Mouse (Mus musculus) layer of hippocampus, postnatal 14 days (tissue): ENCODE measurements around the gene Epor. TPM values are rescaled to one million over a fixed set of nuclear protein-coding genes. Genes with fewer than 3 reads are reported as not detected.

Experiments used
- DNase-seq, 2 experiments: peaks; one replicate each; pipeline ENCODE4 v3.0.0; 2021 to 2022; ENCODE audit warnings: low spot score in 2 of 2, mixed read lengths in 1 of 2
- total RNA-seq, 2 experiments: library from RNA; stranded (reverse); gene quantifications; 2 replicates each; pipeline ENCODE4 v1.2.3; 2021

Gene Epor
- total RNA-seq, 2 experiments from 2014 or later: 2.6 to 3.3 TPM

- no peak for DNase-seq
Measured at GRCm38 (mm10) chr9:21938234-21938855, 25.0 kb downstream of the Epor start.

GRCm38 (mm10) chr9:21937711-21938175 lies 25.6 kb downstream of the Epor start:
- peak in 1 of 2 experiments; percentile 57 for DNase-seq

DNA sequence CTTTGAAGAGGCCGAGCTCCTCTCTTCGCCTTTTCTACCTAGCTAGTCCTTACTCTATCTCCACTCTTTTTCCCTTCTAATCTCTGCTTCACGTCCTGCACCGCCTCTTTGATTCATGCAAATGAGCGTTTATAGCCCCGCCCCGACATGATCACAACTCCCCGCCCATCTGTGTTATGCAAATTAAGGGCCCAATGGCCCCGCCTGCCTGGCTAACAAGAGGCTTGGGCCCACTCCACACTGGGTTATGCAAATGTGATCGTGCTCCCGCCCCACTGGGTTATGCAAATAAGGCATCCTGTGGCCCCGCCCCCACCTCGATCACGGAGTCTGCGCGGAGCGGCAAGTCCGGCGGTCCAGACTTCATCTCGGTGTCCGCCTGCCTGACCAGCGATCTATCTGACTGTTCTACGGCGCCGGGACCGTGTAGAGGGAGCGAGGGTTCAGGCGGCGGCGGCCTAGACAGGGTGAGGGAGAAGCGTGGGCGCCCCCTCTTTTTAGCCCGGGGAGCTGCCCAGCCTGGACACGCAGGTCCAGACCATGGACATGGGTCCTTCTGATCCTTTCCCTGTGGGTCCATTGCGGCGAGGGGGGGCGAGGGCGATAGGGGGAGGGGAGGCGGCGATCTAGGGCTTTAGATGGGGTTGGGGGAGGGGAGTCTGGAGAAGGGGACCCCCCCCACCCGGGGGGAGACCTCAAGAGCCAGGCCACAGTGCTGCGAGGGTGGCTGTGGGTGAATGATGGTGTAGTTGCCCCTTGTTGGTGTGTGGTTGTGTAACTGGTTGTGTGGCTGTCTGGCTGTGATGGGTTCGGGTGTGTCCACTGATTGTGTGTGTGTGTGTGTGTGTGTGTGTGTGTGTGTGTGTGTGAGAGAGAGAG lies 26.4 kb downstream of the Epor start, which contains the start of gene Plppr2:
Gene Plppr2, plus strand, starts transcription at position 342 of the 879 bp plus-strand sequence.
- DNase-seq: peak; percentile 96 to 99

DNA sequence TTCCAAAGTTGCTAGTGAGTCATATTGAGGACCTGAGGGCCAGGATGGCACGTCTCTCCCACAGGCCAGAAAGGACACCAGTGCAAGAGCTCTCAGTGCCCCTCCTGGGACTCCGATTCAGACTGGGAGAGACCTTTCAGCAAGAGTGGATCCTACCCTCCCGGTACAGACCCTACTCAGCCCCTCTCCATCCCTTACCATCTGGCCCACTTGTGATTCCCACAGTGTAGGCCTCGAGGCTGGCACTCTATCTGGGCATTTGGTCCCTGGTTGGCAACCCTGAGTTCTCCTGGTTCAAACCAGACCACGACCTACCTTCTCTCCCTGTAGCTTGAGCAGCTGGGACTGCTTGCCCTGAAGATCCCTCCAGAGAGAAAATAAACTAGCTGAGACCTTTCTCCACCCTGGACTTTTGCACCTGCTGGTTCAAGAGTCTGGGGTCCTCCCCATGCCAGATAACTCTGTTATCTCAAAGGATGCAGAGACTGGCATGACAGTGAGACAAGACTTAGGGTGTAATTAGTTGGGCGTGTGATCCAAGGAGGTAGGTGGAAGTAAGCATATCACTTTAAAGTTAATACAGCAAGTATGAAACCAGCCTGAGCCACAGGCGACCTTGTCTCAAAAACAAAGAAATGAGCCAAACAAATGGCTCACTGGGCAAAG lies 27.7 kb downstream of the Epor start:
- no peak for DNase-seq

- no peak for DNase-seq
Measured at GRCm38 (mm10) chr9:21934021-21934420, 29.3 kb downstream of the Epor start.

GRCm38 (mm10) chr9:21932445-21933137 lies 30.7 kb downstream of the Epor start:
- DNase-seq: no peak

DNA sequence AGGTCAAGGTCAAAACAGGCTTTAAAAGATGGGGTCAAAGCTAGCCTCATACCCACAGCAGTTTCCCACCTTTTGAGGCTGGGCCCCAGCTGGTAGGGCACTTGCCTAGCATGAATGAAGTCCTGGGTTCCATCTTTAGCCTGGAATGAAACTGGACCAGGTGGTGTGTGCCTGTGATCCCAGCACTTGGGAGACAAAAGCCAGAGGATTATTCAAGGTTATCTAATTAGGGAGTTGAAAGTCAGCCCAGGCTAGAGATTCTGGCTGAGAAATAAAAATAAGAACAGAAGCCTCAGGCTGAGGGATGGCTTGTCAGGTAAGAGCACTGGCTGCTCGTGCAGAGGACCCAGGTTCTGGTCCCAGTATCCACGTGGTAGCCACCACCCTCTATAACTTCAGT lies 31.3 kb downstream of the Epor start:
- DNase-seq: no peak

DNA sequence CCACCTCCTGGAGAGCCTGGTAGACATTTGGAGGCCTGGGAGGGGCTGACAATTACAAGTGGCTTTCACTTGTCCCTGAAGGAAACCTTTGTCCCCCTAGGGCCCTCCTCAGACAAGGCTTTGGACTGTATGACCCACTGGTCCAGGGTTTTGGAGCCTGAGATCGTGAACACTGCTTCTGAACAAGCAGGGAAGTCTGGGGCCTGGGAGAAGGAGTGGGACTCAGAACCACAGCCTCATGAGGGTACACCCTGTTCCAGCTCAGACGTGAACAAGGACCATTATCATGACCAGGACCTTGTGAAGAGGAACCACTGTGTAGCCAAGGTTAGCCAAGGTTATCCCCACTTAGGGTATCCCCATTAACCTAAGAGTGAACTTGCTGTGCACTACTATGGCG lies 34.1 kb downstream of the Epor start:
- DNase-seq: no peak

- peak; percentile 88 to 95 for DNase-seq
Measured at GRCm38 (mm10) chr9:21927208-21927753, 36.0 kb downstream of the Epor start, which contains the start of the genes Ccdc159 and Tmem205. Ccdc159 (plus strand) TSS chr9:21927471. Tmem205 (minus strand) TSS chr9:21927556.

DNA sequence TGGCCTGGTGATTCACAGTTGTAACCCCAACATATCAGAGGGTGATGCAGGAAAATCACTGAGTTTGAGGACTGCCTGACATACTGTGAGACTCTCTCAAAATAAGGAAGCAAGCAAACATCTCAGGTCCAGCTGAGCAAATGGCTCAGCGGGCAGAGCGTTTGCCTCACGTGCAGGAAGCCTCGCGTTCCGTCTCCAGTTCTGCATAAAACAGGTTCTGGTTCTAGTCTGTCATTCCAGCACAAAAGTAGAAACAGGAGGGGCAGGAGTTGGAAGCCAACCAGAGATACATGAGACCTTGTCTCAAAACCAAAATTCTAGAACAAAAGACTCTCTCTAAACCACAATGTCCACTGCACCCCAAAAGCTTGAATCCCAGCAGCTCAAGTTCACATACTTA lies 36.5 kb downstream of the Epor start:
- DNase-seq: no peak

DNA sequence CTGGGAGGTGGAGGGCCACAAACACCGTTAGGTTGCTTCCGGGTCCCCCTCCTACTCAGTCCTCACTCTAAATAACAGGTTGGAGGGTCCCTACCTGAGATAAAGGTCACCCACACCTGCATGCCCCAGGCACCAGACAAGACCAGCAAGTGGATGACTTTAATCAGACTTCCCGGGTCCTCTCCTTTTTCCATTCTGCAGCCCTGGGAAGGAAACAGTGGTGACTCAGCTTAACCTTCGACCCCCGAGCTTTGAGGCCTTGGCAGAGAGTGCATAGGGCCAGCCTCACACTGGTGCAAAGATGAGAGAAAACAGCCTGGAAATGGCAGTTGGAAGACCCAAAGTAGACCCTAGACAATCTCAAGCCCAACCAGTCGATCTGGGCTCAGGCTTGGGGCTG lies 37.2 kb downstream of the Epor start:
- DNase-seq: no peak

GRCm38 (mm10) chr9:21925506-21925905 lies 37.8 kb downstream of the Epor start:
- DNase-seq: no peak

- DNase-seq: no peak
Measured at GRCm38 (mm10) chr9:21925034-21925433, 38.3 kb downstream of the Epor start.

DNA sequence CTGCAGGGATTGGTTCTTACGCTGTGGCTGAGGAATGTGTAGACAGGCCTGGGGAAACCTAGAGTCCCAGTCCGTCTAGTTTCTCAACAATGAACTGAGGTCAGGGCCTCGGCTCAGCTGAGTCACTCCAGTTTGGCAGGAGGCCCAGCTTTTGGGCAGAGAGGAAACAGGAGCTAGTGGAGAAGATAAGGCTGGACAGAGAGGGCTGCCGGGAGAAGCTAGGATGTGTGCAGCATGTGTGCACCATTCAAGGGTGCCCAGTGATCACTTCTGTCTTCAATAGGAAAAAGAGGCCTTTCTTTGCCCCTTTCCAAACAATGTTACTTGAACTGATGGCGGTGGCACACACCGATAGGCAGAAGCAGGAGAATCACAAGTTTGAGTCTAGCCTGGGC lies 39.2 kb downstream of the Epor start:
- DNase-seq: no peak

GRCm38 (mm10) chr9:21923490-21924098 lies 39.7 kb downstream of the Epor start:
- no peak for DNase-seq

DNA sequence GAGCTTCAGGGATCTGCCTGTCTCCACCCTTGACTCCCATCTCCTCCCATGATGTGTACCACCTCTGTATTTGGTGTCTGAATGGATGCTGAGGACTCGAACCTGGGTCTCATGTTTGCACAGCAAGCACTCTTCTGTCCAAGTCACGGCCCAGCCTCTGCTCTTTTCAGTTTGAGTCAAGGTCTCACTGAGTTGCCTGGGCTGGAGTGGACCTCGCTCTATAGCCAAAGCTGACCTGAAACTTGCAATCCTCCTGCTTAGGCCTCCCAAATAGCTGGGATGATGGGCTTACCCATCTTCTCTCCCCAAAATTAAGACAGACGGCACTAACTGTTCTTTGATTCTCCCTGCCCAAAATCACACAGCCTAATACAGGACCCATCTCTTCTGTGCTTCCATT lies 40.3 kb downstream of the Epor start:
- no peak for DNase-seq

DNA sequence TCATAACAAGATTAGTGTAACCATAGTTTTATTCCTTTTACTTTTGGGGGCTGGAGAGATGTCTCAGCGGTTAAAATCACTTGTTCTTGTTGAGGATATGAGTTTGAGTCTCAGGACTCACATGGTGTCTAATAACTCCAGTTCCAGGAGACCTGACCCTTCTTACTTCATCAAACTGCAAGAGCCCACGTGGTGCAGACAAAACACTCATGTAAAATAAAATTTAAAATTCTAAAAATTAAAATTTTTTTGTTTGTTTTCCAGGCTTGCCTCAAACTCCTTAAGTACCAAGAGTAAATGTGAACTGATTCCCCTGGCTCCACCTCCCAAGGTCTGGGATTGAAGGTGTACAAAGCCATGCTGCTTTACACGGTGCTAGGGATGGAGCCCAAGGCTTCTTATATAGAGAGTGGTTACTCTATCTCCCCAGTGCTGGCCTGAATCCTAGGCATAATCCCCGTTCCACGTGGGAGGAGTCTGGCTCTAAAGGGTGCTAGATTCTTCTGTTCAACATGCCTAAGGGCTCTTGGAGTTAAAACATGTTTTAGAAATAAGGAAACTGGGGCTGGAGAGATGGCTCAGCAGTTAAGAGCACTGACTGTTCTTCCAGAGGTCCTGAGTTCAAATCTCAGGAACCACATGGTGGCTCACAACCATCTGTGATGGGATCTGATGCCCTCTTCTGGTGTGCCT lies 44.5 kb downstream of the Epor start:
- no peak for DNase-seq

DNA sequence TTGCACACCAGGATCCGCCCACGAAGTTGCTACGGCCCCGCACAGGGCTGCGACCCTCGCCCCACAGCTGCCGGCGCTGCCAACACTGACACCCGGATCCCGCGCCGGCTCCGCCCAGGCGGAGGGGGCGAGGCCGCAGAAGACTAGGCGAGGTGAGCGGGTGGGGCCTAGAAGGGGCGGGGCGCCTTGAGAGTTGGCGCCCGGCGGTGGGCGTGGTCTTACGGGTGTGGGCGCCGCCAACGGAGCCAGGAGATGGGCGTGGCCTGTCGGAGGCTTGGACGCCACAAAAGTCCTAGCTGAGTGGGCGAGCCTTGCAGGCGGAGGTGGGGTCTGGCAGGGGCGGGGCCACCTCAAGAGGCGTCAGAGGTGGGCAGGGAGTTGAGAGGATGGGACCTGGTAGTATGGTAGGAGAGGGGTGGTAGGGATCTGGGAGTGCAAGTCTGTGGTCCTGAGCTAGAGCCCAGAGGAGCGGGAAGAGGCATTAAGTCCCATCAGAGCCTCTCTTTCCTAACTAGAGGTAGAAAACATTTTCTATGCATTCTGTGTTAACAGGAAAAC lies 45.2 kb downstream of the Epor start, which contains the start of gene Rab3d:
Gene Rab3d, minus strand, starts transcription at position 158 of the 558 bp plus-strand sequence.
- DNase-seq: peak; percentile 84 to 90

GRCm38 (mm10) chr9:21917493-21918034 lies 45.7 kb downstream of the Epor start:
- DNase-seq: peak; percentile 85 to 87
